Mouse (Mus musculus) monocyte, adult 5-6 weeks (primary cell): ENCODE measurements around the gene Smtn. TPM values are rescaled to one million over a fixed set of nuclear protein-coding genes. Genes with fewer than 3 reads are reported as not detected.
A peak's percentile ranks its signal among the peaks of the same experiment; 100 is the strongest.

Experiments
- ATAC-seq: fragments of 153-309, 156-312 bp; replicated peaks from 2 replicates; pipeline ENCODE4 v1.8.0; 2017; ENCODE audit warnings: mild to moderate bottlenecking; ENCODE audit not compliant: low TSS enrichment, insufficient number of reproducible peaks, severe bottlenecking, poor library complexity, low FRiP score
- total RNA-seq: library from RNA; stranded (forward); fragments of 200-1000, 200-491, 200-594 nt; gene quantifications from 3 replicates; pipeline ENCODE4 v1.2.3, GENCODE M21; 2017

Gene Smtn
- total RNA-seq, 1 experiment from 2014 or later: 2.6 TPM

DNA sequence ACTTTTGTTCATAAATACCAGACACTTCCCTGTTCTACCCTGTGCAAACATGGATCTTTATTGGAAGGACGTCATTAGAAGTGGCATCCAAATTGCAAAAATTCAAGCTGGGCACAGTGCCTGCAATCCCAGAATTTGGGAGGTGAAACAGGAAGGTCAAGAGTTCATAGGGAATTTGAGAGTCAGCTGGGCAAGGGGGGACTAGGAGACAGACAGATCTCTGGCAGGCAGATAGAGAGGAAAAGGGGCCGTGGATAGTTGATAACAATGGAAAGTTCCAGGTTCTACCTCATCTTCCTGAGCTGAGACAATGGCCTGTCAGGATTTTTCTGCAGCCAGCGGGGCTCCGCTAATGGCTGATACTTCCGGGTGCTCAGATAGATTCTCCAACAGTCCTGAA lies 9.4 kb upstream of the Smtn start:
- ATAC-seq: no peak

DNA sequence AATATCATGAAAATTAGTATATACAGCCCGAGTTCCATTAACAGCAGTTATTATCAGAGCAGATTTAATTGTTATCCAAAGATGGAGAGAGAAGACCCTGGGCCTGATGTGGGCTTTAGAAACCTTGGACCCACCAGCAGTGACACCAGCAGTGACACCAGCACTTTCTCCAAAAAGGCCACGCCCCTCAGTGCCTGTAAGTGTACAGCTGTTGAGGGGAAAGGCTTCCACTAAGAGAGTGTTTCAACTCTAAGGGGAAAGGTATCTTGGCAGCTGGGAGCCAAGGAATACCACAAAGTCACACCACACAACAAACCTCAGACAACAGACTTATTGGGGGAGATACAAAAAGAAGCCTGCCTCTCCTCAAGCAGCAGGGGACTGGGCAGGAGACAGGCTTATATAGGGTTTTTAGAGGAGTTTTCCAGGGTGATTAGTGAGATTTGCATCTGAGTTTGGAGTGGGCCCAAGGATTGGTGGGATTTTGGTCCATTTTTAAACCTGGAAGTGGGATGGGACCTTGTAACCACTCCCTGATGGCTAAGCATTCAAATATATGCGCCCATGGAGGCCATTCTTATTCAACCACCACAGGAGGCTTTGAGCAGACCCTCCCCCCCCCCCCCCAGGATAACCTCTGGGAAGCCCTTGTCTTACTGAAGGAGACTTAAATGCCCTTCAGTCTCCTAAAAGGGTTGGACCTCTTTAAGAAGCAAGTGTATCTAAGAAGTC lies 8.3 kb upstream of the Smtn start:
- no peak for ATAC-seq

DNA sequence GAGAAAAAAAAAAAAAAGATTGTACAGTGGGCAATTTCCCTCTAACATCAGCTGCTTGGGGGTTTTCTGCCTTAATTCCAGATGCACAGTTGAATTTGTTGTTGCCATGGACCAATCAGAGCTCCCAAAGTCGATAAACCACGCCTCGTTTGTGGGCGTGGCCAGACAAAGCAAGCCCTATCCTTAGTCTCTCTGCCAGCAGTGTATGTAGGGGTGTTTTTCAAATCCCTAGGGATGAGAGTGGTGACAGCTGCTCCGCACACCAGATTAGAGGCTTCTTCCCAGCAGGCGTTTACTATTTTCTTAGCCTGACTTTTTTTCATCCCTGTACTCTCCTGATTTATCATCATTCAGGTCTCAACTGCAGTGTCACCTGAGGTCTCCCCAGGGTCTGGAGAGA lies 7.6 kb upstream of the Smtn start:
- ATAC-seq: no peak

DNA sequence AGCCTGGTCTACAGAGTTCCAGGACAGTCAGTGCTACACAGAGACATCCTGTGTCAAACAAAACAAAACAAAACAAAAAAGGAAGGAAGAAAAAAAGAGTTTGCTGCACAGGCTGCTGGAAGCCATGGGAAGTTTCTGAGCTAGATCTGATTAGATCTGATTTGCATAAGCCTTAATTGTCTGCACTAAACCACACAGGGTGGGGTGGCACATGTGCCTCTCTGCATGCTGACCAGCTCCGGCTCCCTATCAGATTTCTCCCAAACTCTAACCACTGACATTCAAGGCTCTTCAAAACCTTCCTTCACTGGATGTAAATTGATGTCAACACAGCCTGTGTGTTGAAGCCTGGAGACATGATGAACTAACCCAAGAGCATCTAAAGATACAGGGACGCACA lies 6.6 kb upstream of the Smtn start:
- no peak for ATAC-seq

DNA sequence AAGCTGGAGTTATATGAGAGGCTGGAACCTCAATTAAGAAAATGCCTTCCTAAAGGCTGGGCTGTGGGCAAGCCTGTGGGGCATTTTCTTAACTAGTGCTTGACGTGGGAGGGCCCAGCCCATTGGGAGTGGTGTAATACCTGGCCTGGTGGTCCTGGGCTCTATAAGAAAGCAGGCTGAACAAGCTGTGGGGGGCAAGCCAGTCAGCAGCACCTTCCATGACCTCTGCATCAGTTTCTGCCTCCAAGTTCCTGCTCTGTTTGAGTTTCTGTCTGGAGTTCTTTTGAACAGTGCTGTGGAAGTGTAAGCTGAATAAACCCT lies 5.8 kb upstream of the Smtn start:
- no peak for ATAC-seq

DNA sequence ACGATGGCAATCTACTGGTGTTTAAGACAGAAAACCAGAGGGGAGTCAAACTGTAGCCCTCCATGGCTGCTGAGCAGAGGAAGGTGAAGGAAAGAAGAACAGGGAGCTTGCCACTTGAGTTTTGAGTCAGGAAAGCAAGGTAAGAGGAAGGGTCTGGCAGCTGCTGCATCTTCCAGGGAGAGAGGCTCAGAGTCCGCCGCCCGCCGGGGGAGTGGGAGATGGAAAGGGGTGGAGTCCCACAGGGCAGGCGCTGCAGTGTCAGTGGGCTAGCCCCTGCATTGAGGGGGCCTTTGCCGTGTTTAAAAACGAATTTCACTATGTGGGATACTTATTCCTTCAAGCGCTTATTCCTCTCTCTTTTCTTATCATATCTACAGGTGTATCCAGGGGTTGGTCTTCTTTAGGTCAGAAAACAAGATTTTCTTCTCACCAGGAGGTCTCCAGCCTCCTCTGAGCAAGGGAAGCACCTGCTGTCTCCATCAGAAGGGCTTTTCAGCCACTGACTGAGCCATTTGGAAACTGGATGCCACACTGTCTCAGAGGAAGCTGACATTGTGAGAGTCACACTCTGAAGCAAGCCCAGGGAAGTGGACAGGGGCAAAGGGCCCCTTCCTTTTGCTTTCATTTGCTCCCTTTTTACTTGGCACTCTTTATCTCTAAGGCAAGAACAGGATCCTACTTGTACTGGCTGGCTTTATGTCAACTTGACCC lies 5.3 kb upstream of the Smtn start:
- no peak for ATAC-seq

DNA sequence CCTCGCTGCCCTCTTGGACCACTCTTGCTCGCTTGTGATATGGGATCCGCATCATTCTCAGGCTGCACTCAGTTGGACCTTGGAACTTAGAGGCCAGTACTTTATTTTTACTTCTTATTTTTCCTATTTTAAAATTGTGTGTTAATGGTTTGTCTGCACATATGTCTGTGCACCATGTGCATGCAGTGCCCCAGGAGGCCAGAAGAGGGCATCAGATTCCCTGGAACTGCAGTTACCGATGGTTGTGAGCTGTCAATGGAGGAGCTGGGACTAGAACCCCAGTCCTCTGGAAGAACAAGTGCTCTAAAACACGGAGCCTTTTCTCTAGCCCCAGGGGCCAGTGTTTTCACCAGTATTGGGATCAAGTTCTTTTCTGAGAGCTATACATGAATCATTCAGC lies 4.0 kb upstream of the Smtn start:
- no peak for ATAC-seq

DNA sequence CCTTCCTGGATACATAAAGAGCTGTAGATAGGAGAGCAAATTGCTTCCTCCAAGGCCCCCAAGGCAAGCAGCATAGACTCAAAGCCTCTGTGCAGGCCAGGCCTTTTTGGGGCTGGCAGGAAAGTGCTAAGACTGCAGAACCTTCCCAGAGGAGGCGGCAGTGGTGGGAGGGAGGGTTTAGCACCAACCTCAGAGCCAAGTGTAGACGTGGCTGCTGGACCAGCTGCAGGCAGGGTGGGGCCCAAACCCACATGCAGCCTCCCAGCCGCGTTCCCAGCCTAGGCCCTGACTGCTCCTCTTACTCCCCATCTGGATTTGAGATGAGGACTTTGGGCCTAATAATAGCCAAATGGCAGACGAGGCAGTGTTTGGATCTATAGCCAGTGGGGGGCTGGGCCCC lies 2.6 kb upstream of the Smtn start:
- no peak for ATAC-seq

DNA sequence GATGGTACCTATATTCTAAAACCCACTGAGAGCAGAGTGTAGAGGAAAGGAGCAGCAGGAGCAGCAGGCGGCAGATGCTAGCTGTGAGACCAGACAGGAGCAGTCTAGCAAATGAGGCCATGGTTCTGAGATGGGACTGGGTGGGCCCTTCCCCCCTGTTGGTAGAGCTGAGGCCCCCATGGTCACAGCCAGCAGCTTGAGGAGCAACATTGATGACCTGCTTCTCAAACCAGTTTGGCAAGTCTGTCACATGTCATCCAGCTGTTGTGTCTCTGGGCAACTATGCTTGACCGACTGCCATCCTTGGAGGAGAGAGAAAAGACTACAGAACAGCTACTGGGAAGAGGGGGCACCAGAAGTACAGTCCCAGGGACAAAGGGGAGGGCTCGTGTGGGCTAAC lies 1.5 kb upstream of the Smtn start:
- ATAC-seq: no peak

DNA sequence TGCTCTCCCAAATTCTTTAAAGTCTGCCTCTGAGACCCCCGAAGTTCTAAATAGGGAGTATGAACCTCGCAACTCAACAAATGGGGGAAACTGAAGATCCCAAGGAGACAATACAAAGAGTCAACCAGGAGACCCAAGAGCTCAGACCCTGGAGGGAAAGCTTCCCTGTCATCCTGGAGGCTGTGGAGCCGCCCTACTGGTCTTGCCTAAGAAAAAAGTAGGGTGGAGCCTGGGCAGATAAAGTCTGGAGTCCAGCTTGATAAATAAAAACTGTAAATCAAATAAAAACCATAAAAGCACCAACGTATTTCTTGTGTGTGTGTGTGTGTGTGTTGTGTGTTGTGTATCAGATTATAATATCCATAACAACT lies 601 bp downstream of the Smtn start:
- no peak for ATAC-seq

DNA sequence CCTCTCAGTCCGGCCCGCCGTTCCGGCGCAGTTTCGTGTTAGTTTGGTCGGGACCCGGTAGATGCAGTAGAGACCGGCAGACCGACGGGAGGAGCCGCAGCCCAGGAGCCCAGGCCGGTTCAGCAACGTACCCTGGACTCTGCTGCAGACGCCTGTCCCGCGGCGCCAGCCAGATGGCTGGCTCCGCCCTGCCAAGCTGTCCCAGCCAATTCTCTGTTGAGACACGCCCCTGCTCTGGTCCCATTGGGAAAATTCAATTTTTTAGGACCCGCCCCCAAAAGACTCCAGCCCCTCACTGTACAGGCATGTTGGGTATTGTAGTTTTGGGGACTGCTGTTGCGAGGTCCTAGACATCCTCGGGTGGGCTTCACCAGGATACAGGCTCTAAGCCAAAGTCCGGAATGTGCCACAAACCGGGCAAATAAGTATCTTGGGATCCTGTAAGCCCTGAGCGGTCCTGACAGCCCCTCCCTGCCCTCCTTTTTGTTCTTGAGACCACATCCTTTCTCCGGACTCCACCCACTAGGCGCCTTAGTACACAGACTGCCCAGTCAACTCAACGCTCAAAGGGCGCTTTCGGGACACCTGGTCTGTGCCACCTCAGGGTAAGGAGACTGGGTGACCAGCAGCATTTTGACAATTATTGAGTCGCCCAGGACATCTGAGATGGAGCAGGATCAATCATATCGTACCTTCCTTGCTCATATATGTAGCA lies 1.1 kb downstream of the Smtn start:
- ATAC-seq: peak; percentile 45

DNA sequence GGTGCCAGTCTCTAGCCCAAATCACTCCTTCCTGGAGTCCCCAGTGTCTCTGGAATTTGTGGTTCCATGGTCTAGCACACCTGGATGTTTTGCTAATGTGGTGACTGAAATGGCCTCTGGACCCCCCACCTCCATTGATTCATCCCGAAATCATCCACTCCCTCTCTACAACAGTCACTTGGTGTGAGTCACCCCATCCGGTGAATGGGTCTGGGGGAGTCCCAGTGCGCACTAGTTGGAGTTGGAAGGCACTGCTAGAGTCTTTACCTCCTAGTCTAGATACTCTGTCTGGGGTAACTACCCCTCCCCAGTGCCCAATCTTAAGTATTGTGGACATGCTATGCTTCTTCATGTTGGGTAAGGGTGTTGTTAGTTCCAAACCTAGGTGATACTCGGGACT lies 2.1 kb downstream of the Smtn start:
- no peak for ATAC-seq

DNA sequence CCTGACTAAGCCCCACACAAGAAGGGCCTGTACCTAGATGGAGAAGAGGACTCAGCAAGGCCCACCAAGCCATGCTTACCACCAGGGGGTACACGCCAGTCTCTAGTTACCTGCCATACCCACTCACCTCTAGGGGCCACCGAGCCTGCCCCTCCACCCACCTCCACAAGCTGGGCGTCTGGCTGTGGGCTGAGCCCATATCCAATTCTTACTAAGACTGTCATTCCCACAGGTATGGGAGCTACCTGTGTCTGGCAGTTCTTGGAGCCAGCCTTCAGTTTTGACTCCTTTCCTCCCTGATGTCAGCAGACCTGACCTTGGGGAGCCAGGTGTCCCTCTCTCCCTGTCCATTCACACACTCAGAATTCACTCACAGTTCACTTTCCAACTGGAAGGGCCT lies 2.7 kb downstream of the Smtn start:
- no peak for ATAC-seq

DNA sequence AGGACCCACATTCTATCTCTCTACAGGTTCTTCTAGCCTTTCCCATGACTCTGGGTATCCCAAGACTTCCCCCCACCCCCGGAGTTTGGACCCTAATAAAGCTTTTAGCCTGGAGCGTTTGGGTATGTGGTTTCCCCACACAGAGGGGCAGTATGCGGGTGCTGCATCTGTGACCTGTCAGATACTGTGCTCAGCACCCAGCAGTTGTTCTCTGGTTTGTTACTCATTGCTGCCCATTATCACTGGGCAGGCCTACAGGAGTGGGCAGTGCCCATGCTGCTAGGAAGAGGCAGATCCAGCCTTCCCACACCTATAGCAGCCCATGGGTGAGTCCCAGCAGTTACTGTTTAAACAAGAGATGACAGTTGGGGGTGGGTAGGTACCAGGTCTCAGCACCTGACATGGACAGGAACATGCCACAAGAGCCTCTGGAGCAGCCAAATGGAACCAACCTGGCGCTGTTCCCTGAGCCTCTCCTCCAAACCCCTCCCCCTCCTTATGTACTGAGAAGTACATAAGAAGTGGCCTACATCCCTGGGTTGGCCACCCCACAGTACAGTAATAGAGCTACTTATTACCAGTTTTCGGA lies 3.6 kb downstream of the Smtn start:
- ATAC-seq: no peak

DNA sequence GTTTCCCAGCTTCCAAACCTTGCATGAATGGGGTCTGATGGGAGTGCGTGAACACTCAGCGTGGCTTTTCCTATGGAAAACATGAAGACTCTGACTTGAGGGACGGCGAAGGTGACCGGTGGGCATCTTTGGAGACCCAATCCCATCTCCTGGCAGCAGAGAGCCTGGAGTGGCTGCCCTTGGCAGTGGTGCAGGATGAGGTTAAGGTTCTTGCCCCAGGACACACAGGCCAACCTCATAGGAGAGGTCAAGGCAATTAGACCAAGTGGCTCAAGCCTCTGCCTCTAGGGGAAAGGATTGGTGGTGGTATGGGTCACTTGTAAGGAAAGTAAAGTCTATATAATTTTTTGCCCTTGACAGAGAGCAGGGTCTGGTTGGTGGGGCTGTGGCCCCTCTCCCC lies 4.3 kb downstream of the Smtn start:
- ATAC-seq: no peak

DNA sequence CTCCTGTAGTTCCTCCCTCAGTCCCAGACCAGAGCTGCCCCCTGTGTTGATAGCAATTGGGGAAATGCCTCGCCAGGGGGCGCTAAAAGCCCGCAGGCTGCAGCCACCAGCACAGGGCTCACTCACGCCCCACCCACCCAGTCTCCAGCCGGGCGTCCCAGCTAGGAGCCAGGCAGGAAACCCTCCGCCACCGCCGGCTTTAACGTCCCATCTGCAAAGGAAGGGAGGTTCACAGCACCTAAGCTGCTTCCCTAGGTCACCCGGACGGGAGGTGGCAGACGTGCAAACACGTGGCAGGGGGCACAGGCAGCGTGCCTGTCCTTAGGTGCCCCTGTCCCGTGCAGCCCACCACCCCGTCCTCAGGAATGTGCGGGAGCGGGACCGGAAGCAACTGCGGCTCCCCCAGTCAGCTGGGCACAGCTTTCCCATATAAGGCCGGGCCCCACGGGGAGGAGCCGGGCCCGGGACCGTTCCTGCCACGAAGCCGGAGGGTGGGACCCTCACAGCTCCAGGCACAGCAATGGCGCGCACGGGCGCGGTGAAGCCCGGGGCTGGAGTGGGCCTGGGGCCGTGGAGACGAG lies 4.9 kb downstream of the Smtn start:
- peak; percentile 66 for ATAC-seq

DNA sequence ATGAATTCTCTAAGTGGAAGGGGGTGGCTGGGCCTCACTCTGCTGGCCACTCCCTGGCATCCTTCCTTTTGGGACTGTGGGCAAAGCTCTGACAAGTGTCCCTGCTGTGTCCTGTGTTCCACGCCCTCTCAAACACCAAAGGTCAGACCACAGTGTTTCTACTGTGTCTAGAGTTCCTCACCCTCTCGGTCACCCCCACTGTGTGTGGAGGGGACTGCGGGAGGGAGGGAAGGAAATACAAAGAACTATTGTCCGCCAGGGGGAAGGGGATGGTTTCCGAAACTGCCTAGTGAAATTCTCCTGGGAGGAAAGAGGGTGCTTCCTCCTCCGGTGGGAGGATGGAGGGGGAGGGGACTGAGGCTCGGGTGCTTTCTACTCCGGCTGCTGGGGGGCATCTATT lies 5.5 kb downstream of the Smtn start:
- peak; percentile 44 for ATAC-seq

DNA sequence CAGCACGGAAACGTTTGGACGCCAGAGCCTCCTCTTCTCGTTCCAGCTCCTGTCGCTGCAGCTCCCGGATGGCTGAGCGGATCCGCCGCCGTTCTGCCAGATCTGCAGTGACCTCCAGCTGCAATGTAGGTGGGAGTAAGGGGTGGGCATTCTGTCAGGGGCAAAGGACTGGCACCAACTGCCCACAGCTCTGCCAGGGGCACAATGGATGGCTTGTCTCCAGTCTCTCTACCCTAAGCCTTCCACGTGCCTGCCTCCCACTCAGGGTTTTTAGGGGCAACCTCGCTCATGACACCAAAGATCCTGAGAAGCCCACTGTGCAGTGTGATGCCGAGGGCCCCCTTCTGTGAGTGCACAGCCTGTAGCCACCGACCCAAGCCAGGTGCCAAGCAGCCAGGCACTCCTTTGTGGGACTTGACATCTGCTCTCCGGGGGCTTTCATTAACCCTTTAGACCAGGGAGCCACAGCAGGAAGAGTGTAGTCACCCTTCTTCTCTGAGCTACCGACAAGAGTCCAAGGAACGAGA lies 6.9 kb downstream of the Smtn start:
- no peak for ATAC-seq
